Mouse (Mus musculus) midbrain, embryonic 14.5 days (tissue): Measurements from ENCODE around the gene Foxi1. TPM values are rescaled to one million over a fixed set of nuclear protein-coding genes. Genes with fewer than 3 reads are reported as not detected.

ENCODE experiments used
- ATAC-seq: fragments of 200-750 bp; cut with Nextera tagmentation; 2 replicates; pipeline ENCODE4 v1.8.0; 2017; ENCODE audit warnings: moderate number of reproducible peaks, moderate library complexity; ENCODE audit not compliant: low FRiP score, low TSS enrichment
- DNase-seq: peaks from one replicate; pipeline ENCODE4 v3.0.0-alpha.2; 2015
- H3K27ac ChIP-seq: fragments of 300-500 bp; sonication (generic); replicated peaks from 2 replicates; pipeline ENCODE4 v1.5.1; 2014; ENCODE audit warnings: mild to moderate bottlenecking, low read depth, low read length, moderate library complexity
- H3K27me3 ChIP-seq: fragments of 300-500 bp; sonication (generic); 2 replicates; pipeline ENCODE4 v1.6.1; 2014; ENCODE audit warnings: low read length, control low read depth, mixed read lengths; ENCODE audit not compliant: control insufficient read depth, insufficient read depth
- H3K36me3 ChIP-seq: fragments of 300-500 bp; sonication (generic); 2 replicates; pipeline ENCODE4 v1.6.1; 2014; ENCODE audit warnings: low read length, control low read depth; ENCODE audit not compliant: control insufficient read depth, insufficient read depth
- H3K4me1 ChIP-seq: fragments of 300-500 bp; sonication (generic); 2 replicates; pipeline ENCODE4 v1.6.1; 2014; ENCODE audit warnings: mild to moderate bottlenecking, antibody characterized with exemption, low read length, control low read depth; ENCODE audit not compliant: control insufficient read depth, insufficient read depth
- H3K4me2 ChIP-seq: fragments of 300-500 bp; sonication (generic); 2 replicates; pipeline ENCODE4 v1.6.1; 2014; ENCODE audit warnings: mild to moderate bottlenecking, low read length, moderate library complexity
- H3K4me3 ChIP-seq: fragments of 300-500 bp; sonication (generic); replicated peaks from 2 replicates; pipeline ENCODE4 v1.5.1; 2014; ENCODE audit warnings: low read depth, low read length
- H3K9ac ChIP-seq: fragments of 300-500 bp; sonication (generic); replicated peaks from 2 replicates; pipeline ENCODE4 v1.6.1; 2014; ENCODE audit warnings: mild to moderate bottlenecking, low read length, moderate library complexity
- H3K9me3 ChIP-seq: fragments of 300-500 bp; sonication (generic); 2 replicates; pipeline ENCODE4 v1.6.1; 2016; ENCODE audit warnings: low read length, control low read depth, mixed read lengths; ENCODE audit not compliant: control insufficient read depth
- WGBS: fragments of 180-500 bp; shearing (Covaris S2); extraction: QIAGEN DNeasy Blood & Tissue Kit; methylation state at CpG from one replicate; pipeline ENCODE4 v1.1.7; 2014; 5-methylcytosine and 5-hydroxymethylcytosine counted together
- polyA plus RNA-seq: library from polyadenylated mRNA; unstranded; fragments of >200 nt; fragmentation: Nextera tagmentation; extraction: Ambion mirVana; gene quantifications from 2 replicates; pipeline ENCODE4 v1.2.1, GENCODE M21; 2014

The Foxi1 gene
- polyA plus RNA-seq, 1 experiment from 2014 or later, result not detected

- no peaks in the 10 kb centered on the region for H3K4me1 ChIP-seq
- no peaks in the 10 kb centered on the region for H3K36me3 ChIP-seq
- H3K4me3 ChIP-seq, result no peak overlapping the region
- H3K9ac ChIP-seq, result no peak overlapping the region
- no peak overlapping the region for H3K4me2 ChIP-seq
- DNase-seq (no peak), ATAC-seq (no peak)
- 88% methylated on average over 1 of the region's 1 CpGs for WGBS
- H3K27me3 ChIP-seq, result no peaks in the 10 kb centered on the region
- H3K27ac ChIP-seq, result no peak overlapping the region
- no peaks in the 10 kb centered on the region for H3K9me3 ChIP-seq
Observed at GRCm38 (mm10) chr11:34176371-34176770, 31.5 kb downstream of the Foxi1 start.

GRCm38 (mm10) chr11:34171221-34171620 lies 36.7 kb downstream of the Foxi1 start:
- Histone ChIP-seq H3K4me1 (0 out of 2 replicates have a peak, but pooled peaks cover 3% of the 10 kb centered on the region), H3K4me3 (no peak overlapping the region), H3K36me3 (no peaks in the 10 kb centered on the region), H3K9me3 (no peaks in the 10 kb centered on the region), H3K4me2 (no peak overlapping the region), H3K27me3 (no peaks in the 10 kb centered on the region), H3K9ac (no peak overlapping the region), H3K27ac (no peak overlapping the region)
- ATAC-seq (no peak), DNase-seq (no peak)
- WGBS, result 90% methylated on average over 1 of the region's 1 CpGs

GRCm38 (mm10) chr11:34169464-34169894 lies 38.4 kb downstream of the Foxi1 start:
- 33% methylated on average over 5 of the region's 5 CpGs for WGBS
- no peak for DNase-seq

GRCm38 (mm10) chr11:34166392-34166791 lies 41.5 kb downstream of the Foxi1 start:
- H3K4me2 ChIP-seq, result no peak overlapping the region
- H3K36me3 ChIP-seq, result no peaks in the 10 kb centered on the region
- no peak for ATAC-seq
- no peak overlapping the region for H3K27ac ChIP-seq
- H3K4me3 ChIP-seq, result no peak overlapping the region
- 88% methylated on average over 4 of the region's 4 CpGs for WGBS
- no peaks in the 10 kb centered on the region for H3K27me3 ChIP-seq
- 0 out of 2 replicates have a peak, but pooled peaks cover 3% of the 10 kb centered on the region for H3K4me1 ChIP-seq
- DNase-seq, result no peak
- no peak overlapping the region for H3K9ac ChIP-seq
- 0 out of 2 replicates have a peak, but pooled peaks cover 5% of the 10 kb centered on the region for H3K9me3 ChIP-seq

More at GRCm38 (mm10) chr11:34169464-34169894, 38.4 kb downstream of the Foxi1 start:
- H3K4me3 ChIP-seq, result no peak overlapping the region
- no peak for ATAC-seq
- H3K9me3 ChIP-seq, result no peaks in the 10 kb centered on the region
- no peak overlapping the region for H3K9ac ChIP-seq
- no peaks in the 10 kb centered on the region for H3K27me3 ChIP-seq
- no peak overlapping the region for H3K27ac ChIP-seq
- no peaks in the 10 kb centered on the region for H3K36me3 ChIP-seq
- H3K4me2 ChIP-seq, result no peak overlapping the region
- H3K4me1 ChIP-seq, result 0 out of 2 replicates have a peak, but pooled peaks cover 3% of the 10 kb centered on the region

GRCm38 (mm10) chr11:34165278-34165677 lies 42.6 kb downstream of the Foxi1 start:
- no peaks in the 10 kb centered on the region for H3K27me3 ChIP-seq
- DNase-seq (no peak), ATAC-seq (no peak)
- no peaks in the 10 kb centered on the region for H3K36me3 ChIP-seq
- H3K9me3 ChIP-seq, result 0 out of 2 replicates have a peak, but pooled peaks cover 5% of the 10 kb centered on the region
- no peak overlapping the region for H3K4me2 ChIP-seq
- 96% methylated on average over 11 of the region's 11 CpGs for WGBS
- no peak overlapping the region for H3K4me3 ChIP-seq
- H3K9ac ChIP-seq, result no peak overlapping the region
- no peak overlapping the region for H3K27ac ChIP-seq
- H3K4me1 ChIP-seq, result 0 out of 2 replicates have a peak, but pooled peaks cover 3% of the 10 kb centered on the region

- H3K4me2 ChIP-seq, result no peak overlapping the region
- H3K4me3 ChIP-seq, result no peak overlapping the region
- H3K36me3 ChIP-seq, result no peaks in the 10 kb centered on the region
- ATAC-seq (no peak), DNase-seq (no peak)
- WGBS, result 75% methylated on average over 9 of the region's 9 CpGs
- H3K27ac ChIP-seq, result no peak overlapping the region
- H3K4me1 ChIP-seq, result no peaks in the 10 kb centered on the region
- H3K9ac ChIP-seq, result no peak overlapping the region
- H3K27me3 ChIP-seq, result no peaks in the 10 kb centered on the region
- H3K9me3 ChIP-seq, result 0 out of 2 replicates have a peak, but pooled peaks cover 5% of the 10 kb centered on the region
Observed at GRCm38 (mm10) chr11:34158916-34159315, 49.0 kb downstream of the Foxi1 start.

- H3K36me3 ChIP-seq, result no peaks in the 10 kb centered on the region
- no peak overlapping the region for H3K9ac ChIP-seq
- H3K27ac ChIP-seq, result no peak overlapping the region
- DNase-seq (no peak), ATAC-seq (no peak)
- no peaks in the 10 kb centered on the region for H3K27me3 ChIP-seq
- 85% methylated on average over 7 of the region's 7 CpGs for WGBS
- no peak overlapping the region for H3K4me3 ChIP-seq
- H3K9me3 ChIP-seq, result no peaks in the 10 kb centered on the region
- no peak overlapping the region for H3K4me2 ChIP-seq
- no peaks in the 10 kb centered on the region for H3K4me1 ChIP-seq
Observed at GRCm38 (mm10) chr11:34155235-34155634, 52.7 kb downstream of the Foxi1 start.

Other genes with a start within 250 kb of the Foxi1 start
- gene Kcnmb1, start 245.1 kb downstream of the Foxi1 start, polyA plus RNA-seq, result 0.18 and 0.39 TPM in 2 replicates
- 76.5 and 93.5 TPM in 2 replicates for gene Kcnip1, start 214.9 kb downstream of the Foxi1 start, polyA plus RNA-seq
- 1.2 and 1.9 TPM in 2 replicates for gene Lcp2, start 161.2 kb downstream of the Foxi1 start, polyA plus RNA-seq
- gene 4930469K13Rik, start 109.5 kb downstream of the Foxi1 start, polyA plus RNA-seq, result not detected in 2 replicates
- 3.7 TPM in 2 replicates for gene Fam196b, start 106.7 kb upstream of the Foxi1 start, polyA plus RNA-seq